Mouse (Mus musculus) heart, embryonic 12.5 days (tissue): ENCODE data around the gene Kctd14. TPM values are rescaled to one million over a fixed set of nuclear protein-coding genes. Genes with fewer than 3 reads are reported as not detected.
A peak's percentile ranks its signal among the peaks of the same experiment; 100 is the strongest.
"Not testable (repeated sequence)": the region's sequence is repeated elsewhere in the genome, so short reads cannot be mapped to it uniquely, and the experiment has no call there.

Experiments
- ATAC-seq: fragments of 200-750 bp; cut with Nextera tagmentation; 2 replicates; pipeline ENCODE4 v1.8.0; 2017; ENCODE audit warnings: moderate TSS enrichment, moderate library complexity; ENCODE audit not compliant: insufficient number of reproducible peaks, low FRiP score
- H3K27ac ChIP-seq: fragments of 300-500 bp; sonication (generic); 2 replicates; pipeline ENCODE4 v1.5.1; 2016; ENCODE audit warnings: mild to moderate bottlenecking, moderate library complexity; ENCODE audit not compliant: poor library complexity, severe bottlenecking
- H3K27me3 ChIP-seq: fragments of 300-500 bp; sonication (generic); replicated peaks from 2 replicates; pipeline ENCODE4 v1.6.1; 2016; ENCODE audit warnings: mild to moderate bottlenecking, moderate library complexity
- H3K36me3 ChIP-seq: fragments of 300-500 bp; sonication (generic); 2 replicates; pipeline ENCODE4 v1.6.1; 2016; ENCODE audit warnings: mild to moderate bottlenecking, moderate library complexity
- H3K4me1 ChIP-seq: fragments of 300-500 bp; sonication (generic); replicated peaks from 2 replicates; pipeline ENCODE4 v1.6.1; 2016; ENCODE audit warnings: mild to moderate bottlenecking
- H3K4me2 ChIP-seq: fragments of 300-500 bp; sonication (generic); 2 replicates; pipeline ENCODE4 v1.6.1; 2016; ENCODE audit warnings: mild to moderate bottlenecking, moderate library complexity
- H3K4me3 ChIP-seq: fragments of 300-500 bp; sonication (generic); 2 replicates; pipeline ENCODE4 v1.5.1; 2016; ENCODE audit warnings: mild to moderate bottlenecking
- H3K9ac ChIP-seq: fragments of 300-500 bp; sonication (generic); 2 replicates; pipeline ENCODE4 v1.6.1; 2016; ENCODE audit warnings: mild to moderate bottlenecking, moderate library complexity
- H3K9me3 ChIP-seq: fragments of 300-500 bp; sonication (generic); replicated peaks from 2 replicates; pipeline ENCODE4 v1.6.1; 2016; ENCODE audit warnings: mild to moderate bottlenecking, moderate library complexity
- WGBS: fragments of 180-500 bp; shearing (Covaris S2); methylation state at CpG from one replicate; pipeline ENCODE4 v1.1.7; 2016; 5-methylcytosine and 5-hydroxymethylcytosine counted together
- polyA plus RNA-seq: library from polyadenylated mRNA; unstranded; fragments of >200 nt; fragmentation: Nextera tagmentation; extraction: Ambion mirVana; gene quantifications from 2 replicates; pipeline ENCODE4 v1.2.1, GENCODE M21; 2016

Gene Kctd14
- polyA plus RNA-seq, 1 experiment from 2014 or later, result 0.96 TPM

DNA sequence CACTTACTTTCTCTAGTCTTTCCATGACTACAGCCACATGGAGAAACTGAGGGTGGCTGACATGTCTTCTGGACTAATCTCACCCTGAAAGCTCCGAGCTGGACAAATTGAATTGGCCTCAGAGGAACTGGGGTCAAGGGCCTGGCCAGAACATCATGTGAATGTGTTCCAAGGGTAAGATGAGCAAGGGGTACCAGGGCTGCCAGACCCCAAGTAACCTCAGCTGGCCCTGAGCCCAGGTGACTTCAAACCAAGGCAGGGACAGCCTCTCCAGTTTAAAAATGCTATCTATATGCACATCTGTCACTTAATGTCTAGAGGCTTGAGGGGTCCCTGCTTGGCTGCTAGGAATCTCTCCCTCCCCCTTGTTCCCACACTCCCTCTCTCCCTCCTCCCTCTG, 30.7 kb upstream of the Kctd14 start:
- Histone ChIP-seq H3K9me3 (no peaks in the 10 kb centered on the region), H3K4me1 (peaks cover 13% of the 10 kb centered on the region), H3K27ac (no peak overlapping the region), H3K27me3 (no peaks in the 10 kb centered on the region), H3K4me2 (no peak overlapping the region), H3K9ac (0 out of 2 replicates have a peak overlapping the region, but pooled peaks have one; percentile 15), H3K36me3 (no peaks in the 10 kb centered on the region), H3K4me3 (no peak overlapping the region)
- 64% methylated on average over 1 of the region's 1 CpGs for whole genome bisulfite sequencing
- ATAC-seq, result no peak

DNA sequence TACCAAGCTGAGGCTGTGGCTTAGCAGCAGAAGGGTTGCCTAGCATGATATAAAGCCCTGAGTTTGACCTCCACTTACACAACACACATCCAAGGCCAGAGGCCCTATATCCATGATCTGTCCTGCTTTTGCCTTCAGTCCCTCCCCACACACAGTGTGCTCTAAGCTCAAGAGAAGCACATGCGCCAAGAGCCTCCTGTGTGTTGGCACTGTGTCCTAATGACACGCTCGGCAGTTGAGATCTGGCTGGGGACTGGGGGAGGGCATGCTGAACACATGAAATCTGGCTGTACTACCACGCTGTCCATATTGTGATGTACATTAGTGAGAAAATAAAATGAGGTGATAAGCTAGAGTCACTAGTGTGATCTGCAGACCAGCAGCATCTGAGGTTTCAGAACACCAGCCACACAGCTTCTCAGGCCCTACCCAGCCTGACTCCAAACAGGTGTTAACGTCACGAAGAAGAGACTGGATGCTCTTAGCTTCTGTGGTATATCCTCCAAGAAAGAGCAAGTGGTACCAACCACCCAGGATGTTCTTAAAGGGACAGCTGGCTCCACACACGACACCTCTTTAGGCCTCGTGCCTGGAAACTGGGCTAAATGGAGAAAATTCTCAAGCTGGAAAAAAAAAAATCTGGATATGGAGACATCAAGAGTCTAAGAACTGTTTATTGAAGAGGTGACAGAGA, 30.0 kb upstream of the Kctd14 start:
- H3K4me2 ChIP-seq, result no peak overlapping the region
- WGBS, result 79% methylated on average over 8 of the region's 8 CpGs
- peaks cover 9% of the 10 kb centered on the region for H3K4me1 ChIP-seq
- no peaks in the 10 kb centered on the region for H3K9me3 ChIP-seq
- ATAC-seq, result no peak
- no peak overlapping the region for H3K27ac ChIP-seq
- H3K9ac ChIP-seq, result 0 out of 2 replicates have a peak overlapping the region, but pooled peaks have one; percentile 15
- H3K4me3 ChIP-seq, result no peak overlapping the region
- H3K36me3 ChIP-seq, result no peaks in the 10 kb centered on the region
- no peaks in the 10 kb centered on the region for H3K27me3 ChIP-seq

GRCm38 (mm10) chr7:97423754-97424153, 27.4 kb upstream of the Kctd14 start:
- no peak overlapping the region for H3K9ac ChIP-seq
- H3K9me3 ChIP-seq, result no peaks in the 10 kb centered on the region
- H3K27ac ChIP-seq, result no peak overlapping the region
- 51% methylated on average over 5 of the region's 5 CpGs for WGBS
- ATAC-seq, result no peak
- no peaks in the 10 kb centered on the region for H3K27me3 ChIP-seq
- no peaks in the 10 kb centered on the region; the same call in none of the 2 replicates for H3K4me1 ChIP-seq
- H3K4me2 ChIP-seq, result no peak overlapping the region
- no peak overlapping the region for H3K4me3 ChIP-seq
- H3K36me3 ChIP-seq, result no peaks in the 10 kb centered on the region

DNA sequence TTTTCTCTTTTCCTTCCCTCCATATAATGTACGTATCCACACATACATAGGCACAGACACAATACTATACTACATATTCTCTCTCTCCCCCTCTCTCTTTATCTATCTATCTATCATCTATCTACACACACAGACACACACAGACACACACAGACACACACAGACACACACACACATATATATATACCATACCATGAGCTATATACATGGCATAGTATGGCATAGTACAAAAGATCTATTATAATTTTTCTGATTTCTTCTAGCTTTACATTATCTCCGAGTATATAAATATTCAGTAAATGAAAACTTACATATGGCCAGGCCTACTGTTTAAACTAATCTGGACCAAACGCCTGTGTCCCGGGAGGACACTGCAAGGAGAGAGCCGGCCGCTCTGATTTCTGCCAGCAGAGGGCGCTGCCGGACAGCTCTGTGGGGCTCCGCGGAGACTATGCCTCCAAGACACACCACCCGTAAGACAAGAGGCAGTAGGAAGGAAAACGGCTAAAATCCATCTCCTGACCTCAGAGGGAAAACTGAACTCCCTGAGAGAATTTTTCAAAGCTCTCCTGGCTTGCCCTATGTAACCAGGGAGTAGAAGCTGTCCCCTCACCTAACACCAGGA, 26.4 kb upstream of the Kctd14 start:
- no peak overlapping the region for H3K9ac ChIP-seq
- no peak overlapping the region for H3K27ac ChIP-seq
- H3K36me3 ChIP-seq, result no peaks in the 10 kb centered on the region
- no peak overlapping the region for H3K4me3 ChIP-seq
- H3K27me3 ChIP-seq, result no peaks in the 10 kb centered on the region
- peak; percentile 77 for ATAC-seq
- H3K4me2 ChIP-seq, result no peak overlapping the region
- no peaks in the 10 kb centered on the region for H3K9me3 ChIP-seq
- 8% methylated on average over 12 of the region's 12 CpGs for WGBS
- H3K4me1 ChIP-seq, result peaks cover 6% of the 10 kb centered on the region

DNA sequence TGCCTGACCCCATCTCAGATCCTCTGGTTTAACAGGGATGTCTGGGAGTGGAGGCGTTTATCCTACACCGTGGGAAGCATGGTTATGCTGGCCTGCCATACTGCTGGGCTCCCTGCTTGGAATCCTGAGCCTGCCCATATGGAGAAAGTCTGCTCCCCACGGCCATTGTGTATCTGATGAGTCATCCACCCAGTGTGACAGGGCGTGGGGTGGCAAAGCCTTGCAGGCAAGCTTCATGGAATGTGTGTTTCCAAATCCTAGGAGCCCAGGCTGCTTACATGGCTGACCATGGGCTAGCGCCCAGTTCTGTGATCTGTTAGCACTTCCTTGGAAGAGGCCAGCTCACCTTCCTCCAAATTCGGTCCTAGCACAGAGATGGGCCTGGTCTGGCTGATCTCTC, 24.6 kb upstream of the Kctd14 start:
- H3K9ac ChIP-seq, result no peak overlapping the region
- no peak overlapping the region for H3K4me2 ChIP-seq
- ATAC-seq, result no peak
- no peaks in the 10 kb centered on the region for H3K9me3 ChIP-seq
- no peaks in the 10 kb centered on the region for H3K36me3 ChIP-seq
- WGBS, result 58% methylated on average over 6 of the region's 6 CpGs
- peaks cover 9% of the 10 kb centered on the region for H3K4me1 ChIP-seq
- no peak overlapping the region for H3K4me3 ChIP-seq
- H3K27ac ChIP-seq, result no peak overlapping the region
- no peaks in the 10 kb centered on the region for H3K27me3 ChIP-seq

GRCm38 (mm10) chr7:97427296-97427695, 23.8 kb upstream of the Kctd14 start:
- H3K27me3 ChIP-seq, result no peaks in the 10 kb centered on the region
- no peak for ATAC-seq
- no peaks in the 10 kb centered on the region for H3K9me3 ChIP-seq
- H3K36me3 ChIP-seq, result no peaks in the 10 kb centered on the region
- H3K9ac ChIP-seq, result no peak overlapping the region
- WGBS, result 76% methylated on average over 6 of the region's 6 CpGs
- no peak overlapping the region for H3K4me3 ChIP-seq
- H3K27ac ChIP-seq, result no peak overlapping the region
- H3K4me2 ChIP-seq, result no peak overlapping the region
- peaks cover 9% of the 10 kb centered on the region for H3K4me1 ChIP-seq

GRCm38 (mm10) chr7:97427778-97428420, 23.2 kb upstream of the Kctd14 start:
- no peak overlapping the region for H3K4me2 ChIP-seq
- H3K4me1 ChIP-seq, result peaks cover 9% of the 10 kb centered on the region
- no peak for ATAC-seq
- no peaks in the 10 kb centered on the region for H3K27me3 ChIP-seq
- WGBS, result 64% methylated on average over 5 of the region's 5 CpGs
- H3K9me3 ChIP-seq, result no peaks in the 10 kb centered on the region
- H3K27ac ChIP-seq, result no peak overlapping the region
- H3K9ac ChIP-seq, result no peak overlapping the region
- H3K4me3 ChIP-seq, result no peak overlapping the region
- H3K36me3 ChIP-seq, result no peaks in the 10 kb centered on the region

DNA sequence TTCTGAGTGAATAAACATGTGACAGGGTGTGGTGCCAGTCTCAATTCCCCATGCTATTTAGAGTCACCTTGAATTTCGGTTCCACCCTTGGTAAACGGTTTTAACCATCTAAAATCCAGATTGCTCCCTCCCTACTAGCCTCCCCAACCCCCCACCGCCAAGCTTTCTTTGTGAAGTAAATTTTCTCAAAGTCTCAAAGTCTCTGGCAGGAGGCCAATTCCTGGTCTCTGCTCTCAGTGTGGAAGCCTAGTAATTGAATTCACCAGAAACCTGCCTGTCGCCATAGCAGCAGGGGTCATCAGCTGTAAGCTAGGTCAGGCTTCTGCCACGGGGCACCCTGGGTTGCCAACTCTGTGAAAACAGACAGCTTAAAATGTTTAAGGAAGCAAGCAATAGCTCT, 21.4 kb upstream of the Kctd14 start:
- Histone ChIP-seq H3K27me3 (no peaks in the 10 kb centered on the region), H3K9ac (no peak overlapping the region), H3K27ac (no peak overlapping the region), H3K4me2 (no peak overlapping the region), H3K9me3 (no peaks in the 10 kb centered on the region), H3K4me1 (peaks cover 9% of the 10 kb centered on the region), H3K36me3 (no peaks in the 10 kb centered on the region), H3K4me3 (no peak overlapping the region)
- ATAC-seq, result no peak
- 11% methylated on average over 5 of the region's 5 CpGs for WGBS

- not testable (repeated sequence) for H3K36me3 ChIP-seq, H3K9ac ChIP-seq, H3K4me1 ChIP-seq, H3K9me3 ChIP-seq, H3K4me3 ChIP-seq, H3K4me2 ChIP-seq, H3K27me3 ChIP-seq, ATAC-seq, H3K27ac ChIP-seq
- 60% methylated on average over 3 of the region's 3 CpGs for WGBS
Observed at GRCm38 (mm10) chr7:97433517-97433916, 17.6 kb upstream of the Kctd14 start.

DNA sequence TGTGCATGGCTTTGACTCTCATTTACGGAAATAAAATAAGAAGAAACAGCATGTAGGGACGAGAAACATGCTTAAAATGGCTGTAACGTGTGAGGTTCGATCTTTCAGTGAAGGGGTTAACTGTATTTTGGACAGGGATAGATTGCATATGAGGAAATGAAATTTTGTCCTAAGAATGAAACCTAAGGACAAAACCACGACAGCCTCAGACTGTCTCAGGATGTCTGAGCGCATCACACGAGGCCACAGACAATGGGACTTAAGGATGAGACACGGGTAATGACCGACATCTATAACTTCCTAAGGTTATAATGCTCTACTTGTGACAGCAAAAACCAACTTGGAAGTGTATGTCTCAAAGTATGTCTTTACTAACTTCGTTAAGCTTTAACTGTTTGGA, 16.6 kb upstream of the Kctd14 start:
- WGBS, result 82% methylated on average over 10 of the region's 10 CpGs
- Histone ChIP-seq H3K4me2 (no peak overlapping the region), H3K36me3 (no peaks in the 10 kb centered on the region), H3K9ac (no peak overlapping the region), H3K9me3 (no peaks in the 10 kb centered on the region), H3K27ac (no peak overlapping the region), H3K27me3 (no peaks in the 10 kb centered on the region), H3K4me1 (peaks cover 5% of the 10 kb centered on the region), H3K4me3 (no peak overlapping the region)
- no peak for ATAC-seq

DNA sequence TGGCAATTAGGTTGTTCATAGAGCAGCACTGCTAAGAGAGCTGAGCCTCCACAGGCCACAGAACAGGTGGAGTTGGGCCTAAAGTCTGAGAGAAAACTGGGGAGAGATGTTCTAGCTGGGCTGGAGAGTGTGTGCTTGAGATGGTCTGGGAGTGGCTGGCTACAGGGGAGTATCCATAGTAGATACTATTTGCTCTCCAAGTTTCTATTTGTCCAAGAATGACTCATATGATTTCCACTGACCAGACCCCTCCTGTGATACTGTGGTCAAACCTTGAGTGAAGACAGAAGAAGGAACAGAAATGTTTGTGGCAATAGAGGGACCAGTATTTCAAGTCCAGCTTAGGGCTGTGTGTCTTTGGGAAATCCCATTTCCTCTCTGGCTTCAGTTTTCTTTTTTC, 12.1 kb upstream of the Kctd14 start:
- H3K4me2 ChIP-seq, result no peak overlapping the region
- no peak for ATAC-seq

More for the DNA sequence above, 12.1 kb upstream of the Kctd14 start:
- no peaks in the 10 kb centered on the region for H3K27me3 ChIP-seq
- H3K4me3 ChIP-seq, result no peak overlapping the region
- peaks cover 7% of the 10 kb centered on the region; the same call in 1 of the 2 replicates for H3K9me3 ChIP-seq
- no peaks in the 10 kb centered on the region for H3K4me1 ChIP-seq
- no peaks in the 10 kb centered on the region for H3K36me3 ChIP-seq
- H3K9ac ChIP-seq, result no peak overlapping the region
- H3K27ac ChIP-seq, result no peak overlapping the region
